Mouse (Mus musculus) liver, embryonic 13.5 days (tissue): ENCODE measurements around the gene Trappc3. TPM values are rescaled to one million over a fixed set of nuclear protein-coding genes. Genes with fewer than 3 reads are reported as not detected.
A peak's percentile ranks its signal among the peaks of the same experiment; 100 is the strongest.

Experiments
- ATAC-seq: fragments of 200-750 bp; cut with Nextera tagmentation; 2 replicates; pipeline ENCODE4 v1.8.0; 2017; ENCODE audit warnings: low read depth, mild to moderate bottlenecking, moderate number of reproducible peaks, moderate library complexity
- DNase-seq: peaks from one replicate; pipeline ENCODE4 v3.0.0; 2022
- H3K27ac ChIP-seq: fragments of 300-500 bp; sonication (generic); 2 replicates; pipeline ENCODE4 v1.5.1; 2015; ENCODE audit warnings: moderate library complexity, mild to moderate bottlenecking, inconsistent platforms
- H3K27me3 ChIP-seq: fragments of 300-500 bp; sonication (generic); 2 replicates; pipeline ENCODE4 v1.6.1; 2015; ENCODE audit warnings: mild to moderate bottlenecking, inconsistent platforms
- H3K36me3 ChIP-seq: fragments of 300-500 bp; sonication (generic); 2 replicates; pipeline ENCODE4 v1.6.1; 2015; ENCODE audit warnings: mild to moderate bottlenecking, inconsistent platforms
- H3K4me1 ChIP-seq: fragments of 300-500 bp; sonication (generic); replicated peaks from 2 replicates; pipeline ENCODE4 v1.6.1; 2015; ENCODE audit warnings: inconsistent platforms
- H3K4me2 ChIP-seq: fragments of 300-500 bp; sonication (generic); 2 replicates; pipeline ENCODE4 v1.6.1; 2015; ENCODE audit warnings: inconsistent platforms, mild to moderate bottlenecking, moderate library complexity
- H3K4me3 ChIP-seq: fragments of 300-500 bp; sonication (generic); replicated peaks from 2 replicates; pipeline ENCODE4 v1.5.1; 2015; ENCODE audit warnings: mild to moderate bottlenecking, inconsistent platforms
- H3K9ac ChIP-seq: fragments of 300-500 bp; sonication (generic); 2 replicates; pipeline ENCODE4 v1.6.1; 2015; ENCODE audit warnings: mild to moderate bottlenecking, inconsistent platforms
- H3K9me3 ChIP-seq: fragments of 300-500 bp; sonication (generic); replicated peaks from 2 replicates; pipeline ENCODE4 v1.6.1; 2016; ENCODE audit warnings: inconsistent platforms
- WGBS: fragments of 180-500 bp; shearing (Covaris S2); methylation state at CpG from one replicate; pipeline ENCODE4 v1.1.7; 2015; ENCODE audit not compliant: insufficient replicate concordance; 5-methylcytosine and 5-hydroxymethylcytosine counted together
- polyA plus RNA-seq: library from polyadenylated mRNA; unstranded; fragments of >200 nt; fragmentation: Nextera tagmentation; extraction: Ambion mirVana; gene quantifications from 2 replicates; pipeline ENCODE4 v1.2.1, GENCODE M21; 2015

Gene Trappc3
- polyA plus RNA-seq, 1 experiment from 2014 or later, result 41.5 TPM

- no peak for ATAC-seq
- Histone ChIP-seq H3K27me3 (no peaks in the 10 kb centered on the region), H3K4me2 (no peak overlapping the region), H3K4me3 (no peak overlapping the region), H3K9ac (no peak overlapping the region), H3K4me1 (peaks cover 5% of the 10 kb centered on the region), H3K9me3 (no peaks in the 10 kb centered on the region), H3K36me3 (peaks cover 76% of the 10 kb centered on the region), H3K27ac (no peak overlapping the region)
- no peak for DNase-seq
- WGBS, result 56% methylated on average over 10 of the region's 10 CpGs
Observed at GRCm38 (mm10) chr4:126235191-126235590, 26.9 kb upstream of the Trappc3 start.

GRCm38 (mm10) chr4:126236467-126237280, 25.5 kb upstream of the Trappc3 start:
- H3K4me2 ChIP-seq, result no peak overlapping the region
- no peak overlapping the region for H3K4me3 ChIP-seq
- no peak overlapping the region for H3K9ac ChIP-seq
- ATAC-seq, result no peak
- H3K27ac ChIP-seq, result no peak overlapping the region
- no peaks in the 10 kb centered on the region for H3K9me3 ChIP-seq
- peaks cover 5% of the 10 kb centered on the region for H3K4me1 ChIP-seq
- H3K36me3 ChIP-seq, result peaks cover 77% of the 10 kb centered on the region
- no peak for DNase-seq
- WGBS, result 76% methylated on average over 63 of the region's 63 CpGs
- no peaks in the 10 kb centered on the region for H3K27me3 ChIP-seq

DNA sequence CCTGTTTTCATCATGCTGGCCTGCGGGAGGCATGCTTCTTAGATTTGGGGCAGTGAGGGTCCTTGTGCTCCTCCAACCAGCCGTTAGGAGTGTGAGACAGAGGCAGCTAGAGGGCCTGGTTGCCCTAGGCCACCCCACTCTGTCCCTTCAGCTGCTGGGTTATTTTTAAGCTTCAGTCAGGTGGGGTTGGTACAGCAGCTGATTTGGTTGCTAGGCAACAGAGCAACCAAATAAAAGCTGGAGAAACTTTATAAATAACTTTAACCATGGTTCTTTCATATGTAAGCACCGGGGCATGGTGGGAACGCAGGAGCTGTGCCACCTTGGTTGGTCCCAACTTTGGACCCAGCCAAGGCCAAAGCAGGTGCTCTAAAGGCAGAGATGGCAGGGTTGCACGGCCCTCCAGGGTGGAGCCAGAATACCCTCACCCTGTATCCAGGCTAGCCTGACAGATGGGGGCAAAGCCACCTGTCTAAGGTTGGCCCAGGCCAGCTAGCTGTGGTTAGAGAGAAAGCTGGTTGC, 24.3 kb upstream of the Trappc3 start:
- DNase-seq, result no peak
- H3K27ac ChIP-seq, result no peak overlapping the region

DNA sequence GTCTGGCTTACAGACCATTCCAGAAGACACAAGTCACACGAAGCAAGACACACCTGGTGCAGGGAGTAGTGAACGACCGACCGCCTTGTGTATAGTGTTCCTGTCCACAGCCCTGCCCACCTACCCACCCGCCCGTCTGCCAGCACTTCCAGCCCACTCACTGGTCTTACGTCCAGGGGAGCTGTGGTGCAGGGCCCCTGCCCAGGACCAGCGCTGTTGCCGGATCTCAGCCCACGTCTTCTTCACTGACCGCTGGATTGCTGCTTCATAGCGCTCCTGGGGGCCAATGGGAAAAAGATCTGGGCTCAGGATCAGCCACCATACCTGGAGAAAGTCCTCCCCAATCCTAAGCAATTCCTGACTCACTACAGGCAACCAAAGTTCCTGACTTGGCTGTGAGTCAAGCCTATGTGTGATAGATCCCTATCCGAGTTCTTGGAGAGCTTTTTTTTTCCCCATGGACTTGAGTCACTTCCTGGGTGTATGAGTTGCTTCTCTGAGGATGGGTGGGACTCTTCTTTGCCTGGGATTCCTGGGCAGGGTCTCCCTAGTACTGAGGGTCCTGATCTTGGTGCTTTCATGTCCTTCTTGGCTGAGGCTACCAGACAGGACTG, 22.2 kb upstream of the Trappc3 start:
- Histone ChIP-seq H3K4me2 (no peak overlapping the region), H3K4me1 (no peaks in the 10 kb centered on the region; the same call in 1 of the 2 replicates), H3K36me3 (peaks cover 54% of the 10 kb centered on the region), H3K4me3 (no peak overlapping the region), H3K9ac (no peak overlapping the region), H3K27ac (no peak overlapping the region), H3K9me3 (no peaks in the 10 kb centered on the region), H3K27me3 (no peaks in the 10 kb centered on the region)
- DNase-seq (no peak), ATAC-seq (no peak)
- 79% methylated on average over 13 of the region's 13 CpGs for WGBS

More for the DNA sequence above, 24.3 kb upstream of the Trappc3 start:
- Histone ChIP-seq H3K36me3 (peaks cover 76% of the 10 kb centered on the region), H3K4me1 (peaks cover 5% of the 10 kb centered on the region), H3K27me3 (no peaks in the 10 kb centered on the region), H3K9me3 (no peaks in the 10 kb centered on the region), H3K9ac (no peak overlapping the region), H3K4me2 (no peak overlapping the region), H3K4me3 (no peak overlapping the region)
- 76% methylated on average over 5 of the region's 5 CpGs for WGBS
- no peak for ATAC-seq

- Histone ChIP-seq H3K36me3 (peaks cover 45% of the 10 kb centered on the region), H3K4me2 (no peak overlapping the region)
- WGBS, result 64% methylated on average over 9 of the region's 9 CpGs
Observed at GRCm38 (mm10) chr4:126241956-126242355, 20.2 kb upstream of the Trappc3 start.

DNA sequence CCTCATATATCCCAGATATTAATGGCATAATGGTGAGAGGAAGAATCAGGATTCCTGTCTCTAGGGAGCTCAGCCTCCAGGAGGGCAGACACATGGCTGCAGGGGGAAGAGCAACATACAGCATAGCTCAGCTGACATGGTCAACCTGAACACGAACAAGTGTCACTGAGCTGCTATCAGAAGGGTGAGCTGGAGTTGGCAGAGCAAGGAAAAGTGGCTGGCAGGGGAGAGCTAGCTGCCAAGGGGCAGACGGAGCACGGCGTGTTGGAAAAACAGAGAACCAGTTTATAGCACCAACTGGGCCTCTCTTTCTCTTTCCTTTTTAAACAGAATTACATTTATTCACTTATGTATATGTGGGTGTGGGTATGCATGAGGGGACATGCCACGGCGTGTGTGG, 19.6 kb upstream of the Trappc3 start:
- DNase-seq (no peak), ATAC-seq (no peak)
- 72% methylated on average over 6 of the region's 6 CpGs for WGBS
- Histone ChIP-seq H3K4me2 (no peak overlapping the region), H3K27me3 (no peaks in the 10 kb centered on the region), H3K27ac (no peak overlapping the region), H3K9me3 (no peaks in the 10 kb centered on the region), H3K4me1 (no peaks in the 10 kb centered on the region; the same call in 1 of the 2 replicates), H3K9ac (no peak overlapping the region), H3K36me3 (peaks cover 39% of the 10 kb centered on the region), H3K4me3 (no peak overlapping the region)

More at GRCm38 (mm10) chr4:126241956-126242355, 20.2 kb upstream of the Trappc3 start:
- no peak for ATAC-seq
- Histone ChIP-seq H3K27me3 (no peaks in the 10 kb centered on the region), H3K27ac (no peak overlapping the region), H3K4me3 (no peak overlapping the region), H3K4me1 (no peaks in the 10 kb centered on the region; the same call in 1 of the 2 replicates), H3K9me3 (no peaks in the 10 kb centered on the region), H3K9ac (no peak overlapping the region)
- DNase-seq, result no peak

DNA sequence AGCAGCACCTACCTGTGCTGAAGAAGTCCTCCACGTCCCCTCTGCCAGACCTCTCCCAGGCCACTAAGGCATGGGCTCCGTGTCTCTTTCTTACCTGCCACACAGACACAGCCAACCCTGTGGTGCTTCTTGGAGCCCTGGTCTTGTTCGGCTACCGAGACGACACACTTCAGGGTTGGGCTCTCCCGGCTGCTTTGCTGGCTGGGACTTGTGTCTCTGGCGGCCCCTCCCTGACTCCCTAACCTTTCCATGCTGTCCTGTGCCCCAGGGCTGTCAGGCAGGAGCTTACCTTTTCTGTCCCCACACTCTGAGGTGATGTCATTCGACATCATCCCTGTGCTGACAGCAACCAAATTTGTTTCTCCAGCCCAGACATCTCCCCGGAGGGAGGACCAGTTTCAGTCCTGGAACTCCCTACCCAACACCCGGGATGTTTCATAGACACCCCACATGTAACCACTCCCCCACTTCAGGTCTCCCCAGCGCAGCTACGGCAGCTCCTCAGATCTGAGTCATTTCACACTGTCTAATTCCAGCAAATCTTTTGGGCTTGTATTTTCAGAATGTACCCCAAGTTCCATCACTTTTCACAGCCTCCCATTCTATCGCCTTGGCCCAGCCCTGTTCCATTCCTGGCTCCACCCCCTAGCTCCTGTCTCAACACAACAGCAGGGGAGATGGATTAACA, 15.8 kb upstream of the Trappc3 start:
- ATAC-seq (no peak), DNase-seq (no peak)
- H3K4me3 ChIP-seq, result no peak overlapping the region
- no peak overlapping the region for H3K4me2 ChIP-seq
- peaks cover 16% of the 10 kb centered on the region for H3K4me1 ChIP-seq
- no peaks in the 10 kb centered on the region for H3K9me3 ChIP-seq
- H3K27ac ChIP-seq, result no peak overlapping the region
- 73% methylated on average over 13 of the region's 13 CpGs for WGBS
- no peaks in the 10 kb centered on the region for H3K27me3 ChIP-seq
- H3K9ac ChIP-seq, result no peak overlapping the region
- H3K36me3 ChIP-seq, result peaks cover 16% of the 10 kb centered on the region

- Histone ChIP-seq H3K9me3 (no peaks in the 10 kb centered on the region), H3K27ac (no peak overlapping the region), H3K4me1 (peaks cover 34% of the 10 kb centered on the region), H3K4me3 (no peak overlapping the region), H3K9ac (no peak overlapping the region), H3K36me3 (peaks cover 4% of the 10 kb centered on the region; the same call in 1 of the 2 replicates), H3K4me2 (no peak overlapping the region), H3K27me3 (no peaks in the 10 kb centered on the region)
- 46% methylated on average over 11 of the region's 11 CpGs for WGBS
- DNase-seq, result no peak
- ATAC-seq, result no peak
Observed at GRCm38 (mm10) chr4:126248261-126248868, 13.8 kb upstream of the Trappc3 start.

DNA sequence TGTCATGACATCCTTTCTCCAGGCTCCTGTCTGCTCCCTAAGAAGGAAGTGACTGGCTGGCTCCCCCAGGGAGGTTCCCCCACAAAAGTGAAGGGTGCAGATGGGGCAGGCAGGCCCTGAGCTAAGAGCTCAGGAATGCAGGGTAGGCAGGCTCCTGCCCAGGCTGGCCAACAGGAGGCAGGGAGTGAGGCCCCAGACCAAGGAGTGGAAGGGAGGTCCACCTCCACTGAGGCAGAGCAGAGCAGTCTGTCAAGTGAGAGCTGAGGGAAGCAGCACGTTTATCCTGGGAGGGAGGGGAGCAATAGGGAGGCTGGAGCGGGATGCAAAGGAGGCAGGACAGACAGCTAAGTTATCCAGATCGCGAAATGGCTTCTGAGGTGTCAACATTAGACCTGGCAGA, 11.5 kb upstream of the Trappc3 start:
- H3K27ac ChIP-seq, result no peak overlapping the region
- H3K4me2 ChIP-seq, result no peak overlapping the region
- WGBS, result 46% methylated on average over 4 of the region's 4 CpGs
- no peak for DNase-seq
- peaks cover under 1% of the 10 kb centered on the region; the same call in 1 of the 2 replicates for H3K36me3 ChIP-seq
- peaks cover 14% of the 10 kb centered on the region for H3K27me3 ChIP-seq
- H3K9ac ChIP-seq, result no peak overlapping the region
- ATAC-seq, result no peak
- H3K4me3 ChIP-seq, result no peak overlapping the region
- H3K4me1 ChIP-seq, result peaks cover 56% of the 10 kb centered on the region
- H3K9me3 ChIP-seq, result no peaks in the 10 kb centered on the region

DNA sequence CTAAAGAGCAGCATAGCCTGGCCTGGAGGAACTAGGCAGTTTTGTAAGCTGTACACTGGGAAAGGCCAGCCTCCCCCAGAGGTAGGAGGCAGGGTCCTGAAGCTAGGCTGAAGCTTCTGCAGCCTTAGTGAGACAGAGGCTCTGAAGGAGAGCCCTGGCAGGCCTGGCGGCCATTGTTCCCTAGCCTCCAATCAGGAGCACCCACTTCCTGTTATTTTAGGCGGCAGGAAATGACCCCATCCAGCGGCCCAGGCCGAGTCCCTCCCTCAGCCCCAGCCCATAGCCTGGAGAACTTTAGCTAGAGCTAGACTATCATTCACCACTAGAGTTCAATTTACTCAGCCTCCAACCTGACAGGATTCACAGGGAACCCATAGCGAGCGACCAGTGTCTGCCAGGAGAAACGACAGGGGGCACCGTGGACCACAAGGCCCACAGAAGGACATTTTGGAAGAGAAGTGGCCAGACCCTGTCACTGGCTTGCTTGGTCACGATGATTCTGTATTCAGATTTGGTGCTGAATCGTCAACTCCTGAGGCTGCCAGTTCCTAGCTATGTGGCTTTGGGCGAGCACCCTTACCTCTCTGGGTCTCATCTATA, 10.4 kb upstream of the Trappc3 start:
- Histone ChIP-seq H3K4me2 (0 out of 2 replicates have a peak overlapping the region, but pooled peaks have one; percentile 13), H3K4me1 (peaks cover 64% of the 10 kb centered on the region), H3K27ac (peak overlapping the region; percentile 31; the same call in 1 of the 2 replicates), H3K27me3 (peaks cover 17% of the 10 kb centered on the region), H3K9ac (peak overlapping the region; percentile 36; the same call in 1 of the 2 replicates), H3K36me3 (no peaks in the 10 kb centered on the region), H3K9me3 (no peaks in the 10 kb centered on the region), H3K4me3 (no peak overlapping the region)
- 32% methylated on average over 11 of the region's 11 CpGs for WGBS
- DNase-seq, result no peak
- ATAC-seq, result no peak
